Mouse (Mus musculus) layer of hippocampus, adult 8-10 months (tissue): ENCODE measurements around the gene Sfpq. TPM values are rescaled to one million over a fixed set of nuclear protein-coding genes. Genes with fewer than 3 reads are reported as not detected.
"Not testable (repeated sequence)": the region's sequence is repeated elsewhere in the genome, so short reads cannot be mapped to it uniquely, and the experiment has no call there.

ENCODE experiments used
- DNase-seq, 2 experiments: peaks; one replicate each; pipeline ENCODE4 v3.0.0; 2022; ENCODE audit warnings: low spot score in 2 of 2
- total RNA-seq, 4 experiments: library from RNA; stranded (reverse); gene quantifications; 2 replicates each; pipeline ENCODE4 v1.2.4; 2022

Sfpq gene
- total RNA-seq, result 100 to 1,000 TPM; 208 to 316 (median 265) TPM

- DNase-seq, result peak; percentile 98 to 100
Measured at GRCm38 (mm10) chr4:127021151-127021945, at the start of gene Sfpq. Gene Sfpq, plus strand, starts transcription at chr4:127021324.

- peak in 1 of 2 experiments; percentile 18 for DNase-seq
Measured at GRCm38 (mm10) chr4:126977467-126977866, 43.7 kb upstream of the Sfpq start.

- no peak for DNase-seq
Measured at GRCm38 (mm10) chr4:126978706-126979105, 42.4 kb upstream of the Sfpq start.

GRCm38 (mm10) chr4:126983321-126983720 is 37.8 kb upstream of the Sfpq start:
- no peak for DNase-seq

- DNase-seq, result not testable (repeated sequence)
Measured at GRCm38 (mm10) chr4:126983736-126984525, 37.2 kb upstream of the Sfpq start.

GRCm38 (mm10) chr4:126986768-126987167 is 34.4 kb upstream of the Sfpq start:
- DNase-seq, result no peak

GRCm38 (mm10) chr4:126988503-126988902 is 32.6 kb upstream of the Sfpq start:
- no peak for DNase-seq

GRCm38 (mm10) chr4:126990553-126990952 is 30.6 kb upstream of the Sfpq start:
- no peak for DNase-seq

GRCm38 (mm10) chr4:126992356-126992755 is 28.8 kb upstream of the Sfpq start:
- no peak for DNase-seq

GRCm38 (mm10) chr4:126999372-126999771 is 21.8 kb upstream of the Sfpq start:
- not testable (repeated sequence) for DNase-seq

- DNase-seq, result no peak
Measured at GRCm38 (mm10) chr4:127000601-127001105, 20.5 kb upstream of the Sfpq start.

GRCm38 (mm10) chr4:127004384-127004783 is 16.7 kb upstream of the Sfpq start:
- DNase-seq, result no peak

GRCm38 (mm10) chr4:127005113-127005936 is 15.8 kb upstream of the Sfpq start:
- DNase-seq, result peak; percentile 57 to 59

- DNase-seq, result peak; percentile 79 to 87
Measured at GRCm38 (mm10) chr4:127015294-127015993, 5.7 kb upstream of the Sfpq start.

- no peak for DNase-seq
Measured at GRCm38 (mm10) chr4:127016366-127016765, 4.8 kb upstream of the Sfpq start.

- DNase-seq, result no peak
Measured at GRCm38 (mm10) chr4:127020411-127021150, 543 bp upstream of the Sfpq start.

- peak; percentile 74 to 77 for DNase-seq
Measured at GRCm38 (mm10) chr4:127021989-127022626, 984 bp downstream of the Sfpq start.

GRCm38 (mm10) chr4:127023201-127023600 is 2.1 kb downstream of the Sfpq start:
- no peak for DNase-seq

GRCm38 (mm10) chr4:127024240-127024639 is 3.1 kb downstream of the Sfpq start:
- no peak for DNase-seq
